Mouse (Mus musculus) lung, postnatal 0 days (tissue): ENCODE measurements around the gene Gm17018. TPM values are rescaled to one million over a fixed set of nuclear protein-coding genes. Genes with fewer than 3 reads are reported as not detected.

Experiments used
- ATAC-seq: fragments of 200-750 bp; cut with Nextera tagmentation; 2 replicates; pipeline ENCODE4 v1.8.0; 2017; ENCODE audit warnings: moderate library complexity
- DNase-seq: peaks from one replicate; pipeline ENCODE4 v3.0.0-alpha.2; 2016; ENCODE audit warnings: low spot score
- H3K27ac ChIP-seq: fragments of 300-500 bp; sonication (generic); 2 replicates; pipeline ENCODE4 v1.5.1; 2014; ENCODE audit warnings: antibody characterized with exemption, mild to moderate bottlenecking, low read length, mixed read lengths
- H3K27me3 ChIP-seq: fragments of 300-500 bp; sonication (generic); replicated peaks from 2 replicates; pipeline ENCODE4 v1.6.1; 2014; ENCODE audit warnings: low read length, mixed read lengths; ENCODE audit not compliant: insufficient read depth
- H3K36me3 ChIP-seq: fragments of 300-500 bp; sonication (generic); 2 replicates; pipeline ENCODE4 v1.6.1; 2014; ENCODE audit warnings: low read length, mixed read lengths; ENCODE audit not compliant: insufficient read depth
- H3K4me1 ChIP-seq: fragments of 300-500 bp; sonication (generic); 2 replicates; pipeline ENCODE4 v1.6.1; 2014; ENCODE audit warnings: antibody characterized with exemption, low read depth, low read length, mixed read lengths; ENCODE audit not compliant: insufficient read depth
- H3K4me2 ChIP-seq: fragments of 300-500 bp; sonication (generic); replicated peaks from 2 replicates; pipeline ENCODE4 v1.6.1; 2014; ENCODE audit warnings: low read depth, mild to moderate bottlenecking, low read length, moderate library complexity, mixed read lengths
- H3K4me3 ChIP-seq: fragments of 300-500 bp; sonication (generic); 2 replicates; pipeline ENCODE4 v1.5.1; 2014; ENCODE audit warnings: low read depth, low read length
- H3K9ac ChIP-seq: fragments of 300-500 bp; sonication (generic); replicated peaks from 2 replicates; pipeline ENCODE4 v1.6.1; 2014; ENCODE audit warnings: low read depth, mild to moderate bottlenecking
- H3K9me3 ChIP-seq: fragments of 300-500 bp; sonication (generic); 2 replicates; pipeline ENCODE4 v1.6.1; 2016; ENCODE audit warnings: low read length, mixed read lengths
- CTCF ChIP-seq: IDR thresholded peaks from 2 replicates; pipeline ENCODE4 v1.5.1; 2016; ENCODE audit warnings: antibody characterized with exemption, mild to moderate bottlenecking
- EP300 ChIP-seq: IDR thresholded peaks from 2 replicates; pipeline ENCODE4 v1.6.1; 2016; ENCODE audit warnings: antibody characterized with exemption, mild to moderate bottlenecking, control low read depth
- WGBS: fragments of 180-500 bp; shearing (Covaris S2); extraction: QIAGEN DNeasy Blood & Tissue Kit; methylation state at CpG from one replicate; pipeline ENCODE4 v1.1.7; 2014; 5-methylcytosine and 5-hydroxymethylcytosine counted together
- polyA plus RNA-seq: library from polyadenylated mRNA; unstranded; fragments of >200 nt; fragmentation: Nextera tagmentation; extraction: Ambion mirVana; gene quantifications from 2 replicates; pipeline ENCODE4 v1.2.1, GENCODE M21; 2015

Gm17018 gene
- polyA plus RNA-seq, 1 experiment from 2014 or later: 40.1 TPM

DNA sequence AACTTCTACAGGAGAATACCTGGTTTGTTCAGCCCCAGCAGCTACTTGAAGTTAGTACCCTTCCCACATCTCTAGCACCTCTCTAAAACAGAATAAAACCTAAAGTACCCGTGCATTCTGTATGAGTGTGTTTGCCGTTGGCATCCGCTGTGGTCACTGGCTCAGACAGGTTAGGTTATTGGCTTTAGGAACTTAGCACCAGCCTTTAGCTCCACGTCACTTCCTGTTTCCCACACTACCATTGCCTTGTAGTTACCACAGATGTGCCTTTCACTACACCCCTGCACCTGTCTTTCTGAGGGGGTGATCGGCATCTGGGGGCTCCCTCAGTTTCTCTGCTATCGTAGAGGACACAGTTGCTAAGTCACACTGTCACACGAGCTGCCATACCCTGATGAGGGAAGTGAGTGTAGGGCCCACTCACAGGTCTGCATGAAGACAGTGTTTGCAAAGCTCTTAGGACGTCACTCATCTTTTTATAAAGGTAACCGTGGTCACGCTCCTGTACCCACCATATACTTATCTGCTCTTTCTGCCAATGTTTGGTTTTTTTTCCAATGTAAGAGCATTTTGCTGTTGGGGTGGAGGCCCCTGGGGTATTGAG lies 32.4 kb upstream of the Gm17018 start:
- H3K4me2 ChIP-seq: no peak overlapping the region
- H3K27ac ChIP-seq: no peak overlapping the region
- no peak overlapping the region for H3K4me3 ChIP-seq
- H3K36me3 ChIP-seq: peaks cover 12% of the 10 kb centered on the region
- ATAC-seq (no peak), DNase-seq (no peak)
- H3K9me3 ChIP-seq: no peaks in the 10 kb centered on the region
- TF ChIP-seq CTCF (no peak), EP300 (no peak)
- no peaks in the 10 kb centered on the region for H3K4me1 ChIP-seq
- no peak overlapping the region for H3K9ac ChIP-seq
- H3K27me3 ChIP-seq: no peaks in the 10 kb centered on the region
- WGBS: 63% methylated on average over 10 of the region's 10 CpGs

DNA sequence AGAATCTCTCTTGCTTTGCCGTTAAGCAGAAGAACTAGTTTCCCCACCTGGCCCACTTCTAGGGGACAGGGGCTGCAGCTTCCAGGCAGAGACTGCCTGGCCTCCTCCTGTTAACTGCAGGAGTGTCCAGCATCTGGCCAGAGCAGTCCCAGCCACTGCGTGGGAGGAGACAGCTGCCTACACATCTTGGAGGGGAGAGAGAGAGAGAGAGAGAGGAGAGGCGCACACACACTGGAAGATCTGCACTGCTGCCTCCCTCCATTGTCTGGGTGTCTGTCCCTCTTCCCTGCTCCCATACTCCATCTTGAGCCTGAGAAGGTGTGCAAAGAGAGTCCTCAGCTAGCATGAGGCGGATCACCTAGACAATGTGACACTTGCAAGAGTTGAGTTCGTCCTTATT lies 31.1 kb upstream of the Gm17018 start:
- Histone ChIP-seq H3K9ac (no peak overlapping the region), H3K4me2 (no peak overlapping the region), H3K4me3 (no peak overlapping the region), H3K27ac (no peak overlapping the region), H3K36me3 (peaks cover 12% of the 10 kb centered on the region), H3K27me3 (no peaks in the 10 kb centered on the region), H3K9me3 (no peaks in the 10 kb centered on the region), H3K4me1 (no peaks in the 10 kb centered on the region)
- whole genome bisulfite sequencing: 80% methylated on average over 5 of the region's 5 CpGs
- TF ChIP-seq CTCF (no peak), EP300 (no peak)
- ATAC-seq (no peak), DNase-seq (no peak)

DNA sequence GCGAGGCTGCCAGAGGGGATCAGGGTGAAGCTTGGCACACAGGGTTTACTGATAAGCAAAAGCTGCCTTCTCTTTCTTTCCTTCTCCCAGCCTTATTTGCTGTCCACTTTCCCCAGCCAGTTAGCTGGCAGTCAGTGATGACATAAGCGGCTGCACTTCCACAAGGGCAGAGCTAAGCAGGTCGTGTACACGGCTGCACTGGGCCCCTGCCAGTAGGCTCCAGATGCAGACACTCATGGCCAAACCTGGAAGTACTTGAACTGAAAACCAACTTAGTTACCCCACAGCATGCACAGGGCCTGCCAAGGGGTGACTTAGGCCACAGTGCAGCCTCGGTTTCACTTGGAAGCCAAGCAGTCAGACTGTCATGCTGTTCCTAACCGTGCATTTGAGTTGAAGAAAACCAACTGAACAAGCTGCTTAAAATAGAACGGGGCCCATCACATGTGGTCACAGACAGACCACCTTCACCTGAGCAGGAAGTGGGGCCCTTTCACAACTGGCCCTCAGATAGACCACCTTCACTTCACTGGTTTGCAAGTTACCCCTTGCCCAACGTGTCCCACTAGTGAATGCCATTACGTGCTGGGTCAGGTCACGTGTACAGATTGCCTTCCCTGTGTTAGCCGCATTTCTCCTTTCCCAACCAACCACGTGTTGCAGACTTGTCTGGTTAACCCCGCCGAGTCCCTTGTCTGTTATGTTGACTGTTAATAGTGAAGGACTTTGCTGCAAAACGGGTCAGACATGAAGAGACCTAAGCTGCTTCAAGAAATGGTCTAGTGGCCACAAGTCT lies 30.0 kb upstream of the Gm17018 start:
- Histone ChIP-seq H3K4me2 (no peak overlapping the region), H3K36me3 (peaks cover 12% of the 10 kb centered on the region), H3K27me3 (no peaks in the 10 kb centered on the region), H3K9ac (no peak overlapping the region), H3K4me3 (no peak overlapping the region), H3K9me3 (no peaks in the 10 kb centered on the region), H3K27ac (no peak overlapping the region), H3K4me1 (no peaks in the 10 kb centered on the region)
- DNase-seq (peak; percentile 87), ATAC-seq (peak; percentile 95)
- 50% methylated on average over 15 of the region's 15 CpGs for WGBS
- TF ChIP-seq EP300: no peak
- no peak for TF ChIP-seq CTCF

DNA sequence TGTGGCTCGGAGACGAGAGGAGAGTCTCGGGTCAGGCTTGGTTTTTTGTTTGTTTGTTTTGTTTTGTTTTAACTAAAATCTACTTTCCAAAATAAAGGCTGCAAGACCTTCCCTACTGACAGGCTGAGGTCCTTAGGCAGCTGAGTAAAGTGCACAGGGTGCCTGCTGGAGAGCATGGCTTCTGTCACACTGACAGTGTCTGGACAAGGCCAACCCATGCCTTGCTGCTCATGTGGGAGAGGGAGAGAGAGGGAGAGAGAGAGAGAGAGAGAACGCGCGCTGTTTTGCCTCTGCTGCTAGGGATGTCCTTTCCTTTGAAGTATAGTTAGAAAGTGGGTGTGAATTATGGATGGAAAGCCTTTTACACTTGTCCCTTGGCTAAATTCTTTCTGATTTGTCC lies 28.9 kb upstream of the Gm17018 start:
- 55% methylated on average over 6 of the region's 6 CpGs for WGBS
- H3K36me3 ChIP-seq: peaks cover 12% of the 10 kb centered on the region
- no peak overlapping the region for H3K4me3 ChIP-seq
- H3K9ac ChIP-seq: no peak overlapping the region
- ATAC-seq: no peak
- DNase-seq: no peak
- no peaks in the 10 kb centered on the region for H3K9me3 ChIP-seq
- H3K4me1 ChIP-seq: no peaks in the 10 kb centered on the region
- no peak overlapping the region for H3K4me2 ChIP-seq
- no peak overlapping the region for H3K27ac ChIP-seq
- TF ChIP-seq CTCF: no peak
- TF ChIP-seq EP300: no peak
- no peaks in the 10 kb centered on the region for H3K27me3 ChIP-seq

DNA sequence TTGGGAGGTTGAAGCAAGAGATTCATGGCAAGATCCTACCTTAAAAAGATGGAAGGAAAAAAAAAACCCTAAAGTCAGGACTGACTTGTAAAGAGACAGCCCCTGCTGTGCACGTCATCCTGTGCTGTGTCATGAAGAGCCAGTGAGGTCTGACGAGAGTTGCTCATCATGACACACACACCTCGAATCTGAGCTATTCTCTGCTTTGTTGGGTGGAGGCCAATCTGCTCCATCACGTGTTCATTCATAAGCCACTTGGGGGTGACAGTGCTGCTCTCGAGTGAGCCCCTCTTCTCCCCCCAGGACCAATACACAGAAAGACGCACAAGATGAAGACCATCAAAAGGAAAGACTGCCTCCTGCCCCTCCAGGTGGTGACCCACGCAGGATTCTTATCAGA lies 26.8 kb upstream of the Gm17018 start:
- no peak for TF ChIP-seq EP300
- TF ChIP-seq CTCF: no peak
- Histone ChIP-seq H3K36me3 (no peaks in the 10 kb centered on the region), H3K27me3 (no peaks in the 10 kb centered on the region), H3K4me3 (no peak overlapping the region), H3K27ac (no peak overlapping the region), H3K4me2 (no peak overlapping the region), H3K9ac (no peak overlapping the region), H3K9me3 (no peaks in the 10 kb centered on the region), H3K4me1 (no peaks in the 10 kb centered on the region)
- ATAC-seq (no peak), DNase-seq (no peak)
- WGBS: 52% methylated on average over 7 of the region's 7 CpGs

DNA sequence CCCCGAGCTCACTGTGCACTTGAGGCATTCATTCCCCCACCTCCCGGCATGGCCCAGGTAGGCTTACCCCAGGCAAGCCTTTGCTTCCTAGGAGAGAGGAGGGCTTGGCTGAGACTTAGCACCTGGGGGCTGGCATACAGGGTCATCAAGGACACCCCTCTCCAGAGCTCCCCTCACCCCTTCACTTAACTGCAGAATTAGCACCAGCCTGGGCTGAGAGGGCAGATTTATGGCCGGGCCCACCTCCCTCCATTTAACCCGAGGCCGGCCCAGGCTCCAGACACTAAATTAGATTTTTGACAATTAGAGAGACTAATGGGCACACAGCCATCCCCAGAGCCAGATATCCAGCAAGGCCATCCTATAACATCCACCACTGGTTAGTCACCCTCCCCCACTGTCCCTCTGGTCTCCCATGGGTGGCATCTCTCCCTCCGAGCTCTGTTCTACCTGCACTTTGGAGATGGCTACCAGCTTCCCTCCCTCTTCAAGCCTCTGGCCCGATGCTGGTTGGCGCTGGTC lies 25.1 kb upstream of the Gm17018 start:
- H3K9me3 ChIP-seq: no peaks in the 10 kb centered on the region
- TF ChIP-seq EP300 (no peak), CTCF (no peak)
- ATAC-seq: no peak
- no peak for DNase-seq
- no peak overlapping the region for H3K4me3 ChIP-seq
- no peak overlapping the region for H3K4me2 ChIP-seq
- WGBS: 73% methylated on average over 8 of the region's 8 CpGs
- H3K9ac ChIP-seq: no peak overlapping the region
- H3K4me1 ChIP-seq: no peaks in the 10 kb centered on the region
- H3K27me3 ChIP-seq: no peaks in the 10 kb centered on the region
- no peak overlapping the region for H3K27ac ChIP-seq
- H3K36me3 ChIP-seq: no peaks in the 10 kb centered on the region
